Mouse (Mus musculus) testis, postnatal 10 days (tissue): ENCODE measurements at regions not wholly inside any gene's neighbourhood (a gene's known extent, or its start where the extent isn't known, plus 50 kb on each side); places are given as distances from the start of the nearest gene placed in this dataset.

ENCODE experiments used
- DNase-seq: peaks from one replicate; pipeline ENCODE4 v3.0.0; 2021; ENCODE audit warnings: low spot score

GRCm38 (mm10) chr2:172773176-172773575, 166.9 kb downstream of the Bmp7 start:
- peak; percentile 90 for DNase-seq

GRCm38 (mm10) chr2:172776485-172776884, 163.6 kb downstream of the Bmp7 start:
- no peak for DNase-seq

GRCm38 (mm10) chr2:172777774-172778173, 162.3 kb downstream of the Bmp7 start:
- no peak for DNase-seq

GRCm38 (mm10) chr2:172779096-172779495, 161.0 kb downstream of the Bmp7 start:
- DNase-seq = no peak

GRCm38 (mm10) chr2:172782686-172783085, 157.4 kb downstream of the Bmp7 start:
- DNase-seq = no peak

GRCm38 (mm10) chr2:172786297-172786696, 153.8 kb downstream of the Bmp7 start:
- DNase-seq = no peak

- no peak for DNase-seq
Measured at GRCm38 (mm10) chr2:172787203-172787944, 152.7 kb downstream of the Bmp7 start.

- no peak for DNase-seq
Measured at GRCm38 (mm10) chr2:172789260-172789659, 150.9 kb downstream of the Bmp7 start.

GRCm38 (mm10) chr2:172792555-172792954, 147.6 kb downstream of the Bmp7 start:
- no peak for DNase-seq

GRCm38 (mm10) chr2:172793991-172794390, 146.1 kb downstream of the Bmp7 start:
- DNase-seq = no peak

GRCm38 (mm10) chr2:172794771-172795170, 145.3 kb downstream of the Bmp7 start:
- no peak for DNase-seq

GRCm38 (mm10) chr2:172796104-172796503, 144.0 kb downstream of the Bmp7 start:
- DNase-seq = no peak

- no peak for DNase-seq
Measured at GRCm38 (mm10) chr2:172796955-172797354, 143.2 kb downstream of the Bmp7 start.

- DNase-seq = no peak
Measured at GRCm38 (mm10) chr2:172799951-172800350, 140.2 kb downstream of the Bmp7 start.

- no peak for DNase-seq
Measured at GRCm38 (mm10) chr2:172800801-172801200, 139.3 kb downstream of the Bmp7 start.

GRCm38 (mm10) chr2:172801804-172802203, 138.3 kb downstream of the Bmp7 start:
- DNase-seq = no peak

- DNase-seq = no peak
Measured at GRCm38 (mm10) chr2:172807446-172807845, 132.7 kb downstream of the Bmp7 start.

GRCm38 (mm10) chr2:172809306-172809705, 130.8 kb downstream of the Bmp7 start:
- DNase-seq = no peak

- DNase-seq = no peak
Measured at GRCm38 (mm10) chr2:172813319-172813718, 126.8 kb downstream of the Bmp7 start.

GRCm38 (mm10) chr2:172813906-172814305, 126.2 kb downstream of the Bmp7 start:
- no peak for DNase-seq

- DNase-seq = no peak
Measured at GRCm38 (mm10) chr2:172815146-172815545, 125.0 kb downstream of the Bmp7 start.

GRCm38 (mm10) chr2:172817058-172817745, 122.9 kb downstream of the Bmp7 start:
- DNase-seq = no peak
